8 mouse cellular contexts compared by ENCODE assay signal in the genomic region with DNA sequence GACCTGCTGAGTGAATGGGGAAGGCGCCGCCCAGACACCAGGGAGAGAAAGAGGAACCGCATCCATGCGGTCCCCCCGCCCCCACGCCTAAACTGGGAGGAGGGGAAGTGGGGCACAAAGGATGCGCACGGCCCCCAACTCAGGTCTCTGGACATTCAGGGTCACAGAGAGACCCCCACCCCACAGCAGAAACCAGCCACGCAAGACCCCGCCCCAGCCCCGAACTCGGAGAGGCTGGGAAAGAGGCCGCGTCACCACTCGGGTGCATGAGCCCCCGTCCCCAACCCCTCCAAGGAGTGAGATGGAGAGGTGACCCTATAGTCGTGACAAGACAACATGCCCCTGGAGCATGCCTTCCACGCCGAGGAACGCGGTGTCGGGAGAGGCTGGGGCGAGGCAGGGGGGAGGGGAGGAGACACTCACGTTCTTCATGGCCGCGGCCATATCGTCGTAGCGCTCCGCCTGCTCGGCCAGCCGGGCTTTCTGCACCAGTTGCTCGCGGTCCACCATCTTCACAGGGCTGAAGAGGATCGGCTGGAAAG. TPM values are rescaled to one million over a fixed set of nuclear protein-coding genes. Genes with fewer than 3 reads are reported as not detected.
A peak's percentile ranks its signal among the peaks of the same experiment; 100 is the strongest.
DNase-seq lines count a peak whose midpoint lies in the region; ATAC-seq and TF ChIP-seq lines count a peak whose summit lies in the region.

No protein-coding gene starts in this region.

- H3K4me1 ChIP-seq in ES-Bruce4 (ENCODE audit: control insufficient read depth, insufficient read depth, low read length): no peaks in the 10 kb centered on the region
- H3K4me1 ChIP-seq in embryonic facial prominence, embryonic 12.5 days: peaks cover 15% of the 10 kb centered on the region
- H3K4me1 ChIP-seq in intestine, postnatal 0 days (replicated peaks; ENCODE audit: control insufficient read depth, insufficient read depth, low read length): no peaks in the 10 kb centered on the region
- H3K4me1 ChIP-seq in midbrain, embryonic 15.5 days: peaks cover 38% of the 10 kb centered on the region

- DNase-seq in adrenal gland, postnatal 14 days: peak; percentile 85
- peak; percentile 98 for DNase-seq in heart, adult 11 months
- peak; percentile 77 for DNase-seq in liver
- DNase-seq in testis, postnatal 10 days (ENCODE audit: low spot score): peak; percentile 84

- peak overlapping the region; percentile 95 for H3K9ac ChIP-seq in ES-Bruce4 (ENCODE audit: low read depth, poor library complexity, severe bottlenecking)
- H3K9ac ChIP-seq in embryonic facial prominence, embryonic 12.5 days: peak overlapping the region; percentile 89
- peak overlapping the region; percentile 59 for H3K9ac ChIP-seq in intestine, postnatal 0 days (ENCODE audit: low read depth, low read length)
- H3K9ac ChIP-seq in midbrain, embryonic 15.5 days: peak overlapping the region; percentile 75

- ATAC-seq in embryonic facial prominence, embryonic 12.5 days (ENCODE audit: insufficient number of reproducible peaks, insufficient read depth, low FRiP score, low TSS enrichment): peak; percentile 31
- peak; percentile 70 for ATAC-seq in intestine, postnatal 0 days
- peak; percentile 76 for ATAC-seq in midbrain, embryonic 15.5 days (replicated peaks)

- H3K36me3 ChIP-seq in ES-Bruce4 (ENCODE audit: control insufficient read depth, insufficient read depth, low read length, poor library complexity, severe bottlenecking): peaks cover 41% of the 10 kb centered on the region
- peaks cover 31% of the 10 kb centered on the region for H3K36me3 ChIP-seq in embryonic facial prominence, embryonic 12.5 days
- peaks cover 26% of the 10 kb centered on the region for H3K36me3 ChIP-seq in intestine, postnatal 0 days (ENCODE audit: control insufficient read depth, insufficient read depth)
- H3K36me3 ChIP-seq in midbrain, embryonic 15.5 days (replicated peaks): peaks cover 16% of the 10 kb centered on the region; the same call in 1 of the 2 replicates

- H3K9me3 ChIP-seq in ES-Bruce4 (replicated peaks; ENCODE audit: control insufficient read depth, insufficient read depth, low read length, poor library complexity, severe bottlenecking): no peaks in the 10 kb centered on the region
- H3K9me3 ChIP-seq in embryonic facial prominence, embryonic 12.5 days: no peaks in the 10 kb centered on the region
- H3K9me3 ChIP-seq in intestine, postnatal 0 days (ENCODE audit: control insufficient read depth): no peaks in the 10 kb centered on the region
- H3K9me3 ChIP-seq in midbrain, embryonic 15.5 days: no peaks in the 10 kb centered on the region

- H3K4me3 ChIP-seq in ES-Bruce4 (ENCODE audit: low read depth, low read length): peak overlapping the region; percentile 99
- peak overlapping the region; percentile 97 for H3K4me3 ChIP-seq in embryonic facial prominence, embryonic 12.5 days
- H3K4me3 ChIP-seq in intestine, postnatal 0 days (ENCODE audit: low read depth, low read length): peak overlapping the region; percentile 94
- H3K4me3 ChIP-seq in midbrain, embryonic 15.5 days: peak overlapping the region; percentile 76

- no peak for TF ChIP-seq POLR2A in ES-Bruce4 (IDR thresholded peaks at IDR 0.05; ENCODE audit: insufficient read depth, low read length)

- peak overlapping the region; percentile 80 for H3K27ac ChIP-seq in ES-Bruce4 (ENCODE audit: insufficient read depth, low read length)
- H3K27ac ChIP-seq in embryonic facial prominence, embryonic 12.5 days: peak overlapping the region; percentile 95
- H3K27ac ChIP-seq in intestine, postnatal 0 days (ENCODE audit: low read depth, low read length): peak overlapping the region; percentile 94
- H3K27ac ChIP-seq in midbrain, embryonic 15.5 days: peak overlapping the region; percentile 97

- TF ChIP-seq EP300 in ES-Bruce4 (IDR thresholded peaks at IDR 0.05; ENCODE audit: insufficient read depth, low read depth, low read length): 0 out of 2 replicates have a peak, but pooled peaks have one; percentile 8

- no peaks in the 10 kb centered on the region for H3K27me3 ChIP-seq in ES-Bruce4 (ENCODE audit: control insufficient read depth, insufficient read depth, low read length, poor library complexity, severe bottlenecking)
- no peaks in the 10 kb centered on the region for H3K27me3 ChIP-seq in embryonic facial prominence, embryonic 12.5 days
- no peaks in the 10 kb centered on the region for H3K27me3 ChIP-seq in intestine, postnatal 0 days (replicated peaks; ENCODE audit: control insufficient read depth, insufficient read depth, low read length)
- H3K27me3 ChIP-seq in midbrain, embryonic 15.5 days (replicated peaks): no peaks in the 10 kb centered on the region

- under 1% methylated on average over 35 of the region's 35 CpGs for WGBS in embryonic facial prominence, embryonic 12.5 days
- under 1% methylated on average over 33 of the region's 35 CpGs for WGBS in intestine, postnatal 0 days
- 0% methylated on average over 35 of the region's 35 CpGs for WGBS in midbrain, embryonic 15.5 days

- no peak for TF ChIP-seq CTCF in ES-Bruce4 (IDR thresholded peaks at IDR 0.05; ENCODE audit: low read depth, low read length)
- no peak for TF ChIP-seq CTCF in intestine, postnatal 0 days (IDR thresholded peaks at IDR 0.05; ENCODE audit: low read depth)

- H3K4me2 ChIP-seq in embryonic facial prominence, embryonic 12.5 days (replicated peaks): peak overlapping the region; percentile 53
- H3K4me2 ChIP-seq in intestine, postnatal 0 days (replicated peaks; ENCODE audit: low read depth): peak overlapping the region; percentile 81
- peak overlapping the region; percentile 60 for H3K4me2 ChIP-seq in midbrain, embryonic 15.5 days

RNA-seq across cellular contexts. Expression of a gene that starts 0.4 kb away (rescaled TPM):
- 372 TPM in 2 replicates for polyA plus RNA-seq in ES-Bruce4 (2011; ENCODE audit: insufficient read depth, insufficient read length, low read depth, missing spikeins)
- total RNA-seq in adrenal gland, postnatal 14 days (2021): 462 and 482 TPM in 2 replicates
- 221 and 228 TPM in 2 replicates for polyA plus RNA-seq in embryonic facial prominence, embryonic 12.5 days (2016; fragmentation: Nextera tagmentation; extraction: Ambion mirVana)
- polyA plus RNA-seq in intestine, postnatal 0 days (2015; fragmentation: Nextera tagmentation; extraction: Ambion mirVana): 57.1 and 61.8 TPM in 2 replicates
- polyA plus RNA-seq in midbrain, embryonic 15.5 days (2015; fragmentation: Nextera tagmentation; extraction: Ambion mirVana): 845 and 866 TPM in 2 replicates

RNA-seq across cellular contexts. Expression of a gene that starts 40.4 kb away (rescaled TPM):
- 6.3 and 9.5 TPM in 2 replicates for polyA plus RNA-seq in ES-Bruce4 (2011; ENCODE audit: insufficient read depth, insufficient read length, low read depth, missing spikeins)
- 2.1 and 3.1 TPM in 2 replicates for total RNA-seq in adrenal gland, postnatal 14 days (2021)
- 4.7 and 5.1 TPM in 2 replicates for polyA plus RNA-seq in embryonic facial prominence, embryonic 12.5 days (2016; fragmentation: Nextera tagmentation; extraction: Ambion mirVana)
- 2.2 and 2.4 TPM in 2 replicates for polyA plus RNA-seq in intestine, postnatal 0 days (2015; fragmentation: Nextera tagmentation; extraction: Ambion mirVana)
- polyA plus RNA-seq in midbrain, embryonic 15.5 days (2015; fragmentation: Nextera tagmentation; extraction: Ambion mirVana): 1.4 and 2.2 TPM in 2 replicates

RNA-seq across cellular contexts. Expression of a gene that starts 45.9 kb away (rescaled TPM):
- 2.0 and 2.4 TPM in 2 replicates for polyA plus RNA-seq in ES-Bruce4 (2011; ENCODE audit: insufficient read depth, insufficient read length, low read depth, missing spikeins)
- total RNA-seq in adrenal gland, postnatal 14 days (2021): not detected in 2 replicates
- 0.12 TPM in 1 of 2 replicates, not detected in the other for polyA plus RNA-seq in embryonic facial prominence, embryonic 12.5 days (2016; fragmentation: Nextera tagmentation; extraction: Ambion mirVana)
- not detected in 2 replicates for polyA plus RNA-seq in intestine, postnatal 0 days (2015; fragmentation: Nextera tagmentation; extraction: Ambion mirVana)
- 0.17 and 0.21 TPM in 2 replicates for polyA plus RNA-seq in midbrain, embryonic 15.5 days (2015; fragmentation: Nextera tagmentation; extraction: Ambion mirVana)

RNA-seq across cellular contexts. Expression of a gene that starts 46.3 kb away (rescaled TPM):
- polyA plus RNA-seq in ES-Bruce4 (2011; ENCODE audit: insufficient read depth, insufficient read length, low read depth, missing spikeins): 426 and 500 TPM in 2 replicates
- 64.7 and 97.7 TPM in 2 replicates for total RNA-seq in adrenal gland, postnatal 14 days (2021)
- 67.9 and 74.8 TPM in 2 replicates for polyA plus RNA-seq in embryonic facial prominence, embryonic 12.5 days (2016; fragmentation: Nextera tagmentation; extraction: Ambion mirVana)
- 107 and 120 TPM in 2 replicates for polyA plus RNA-seq in intestine, postnatal 0 days (2015; fragmentation: Nextera tagmentation; extraction: Ambion mirVana)
- 13.4 and 13.9 TPM in 2 replicates for polyA plus RNA-seq in midbrain, embryonic 15.5 days (2015; fragmentation: Nextera tagmentation; extraction: Ambion mirVana)

Comparison
In these comparisons a context has a peak if more than half of its experiments do, and no peak if none do; other contexts are left out.
1. Peak in every context shown above with its lines: DNase-seq, ATAC-seq, H3K4me3 ChIP-seq and H3K27ac ChIP-seq.